Mouse (Mus musculus) small intestine, adult 2 months (tissue): ENCODE data around the gene Npff.

Source experiments
- CTCF ChIP-seq: fragments of 200-500 bp; IDR thresholded peaks from 2 replicates; pipeline ENCODE4 v1.5.1; 2012; ENCODE audit warnings: low read depth, mild to moderate bottlenecking, control low read depth, inconsistent platforms, low read length, moderate library complexity, mixed read lengths; ENCODE audit not compliant: insufficient replicate concordance, insufficient read length; ENCODE audit errors: extremely low read depth
- POLR2A ChIP-seq: fragments of 200-500 bp; IDR thresholded peaks from 2 replicates; pipeline ENCODE4 v1.6.1; 2012; ENCODE audit warnings: low read depth, mild to moderate bottlenecking, control low read depth, inconsistent platforms, low read length, moderate library complexity

- no peak for TF ChIP-seq CTCF
- no peak for TF ChIP-seq POLR2A
These were observed 24.9 kb downstream of the Npff start for GRCm38 (mm10) chr15:102499851-102500250.
